Mouse (Mus musculus): ENCODE results near the gene Ube2ql1. TPM values are rescaled to one million over a fixed set of nuclear protein-coding genes. Genes with fewer than 3 reads are reported as not detected.

Gene Ube2ql1
- total RNA-seq, 1 experiment = 0.76 TPM

DNA sequence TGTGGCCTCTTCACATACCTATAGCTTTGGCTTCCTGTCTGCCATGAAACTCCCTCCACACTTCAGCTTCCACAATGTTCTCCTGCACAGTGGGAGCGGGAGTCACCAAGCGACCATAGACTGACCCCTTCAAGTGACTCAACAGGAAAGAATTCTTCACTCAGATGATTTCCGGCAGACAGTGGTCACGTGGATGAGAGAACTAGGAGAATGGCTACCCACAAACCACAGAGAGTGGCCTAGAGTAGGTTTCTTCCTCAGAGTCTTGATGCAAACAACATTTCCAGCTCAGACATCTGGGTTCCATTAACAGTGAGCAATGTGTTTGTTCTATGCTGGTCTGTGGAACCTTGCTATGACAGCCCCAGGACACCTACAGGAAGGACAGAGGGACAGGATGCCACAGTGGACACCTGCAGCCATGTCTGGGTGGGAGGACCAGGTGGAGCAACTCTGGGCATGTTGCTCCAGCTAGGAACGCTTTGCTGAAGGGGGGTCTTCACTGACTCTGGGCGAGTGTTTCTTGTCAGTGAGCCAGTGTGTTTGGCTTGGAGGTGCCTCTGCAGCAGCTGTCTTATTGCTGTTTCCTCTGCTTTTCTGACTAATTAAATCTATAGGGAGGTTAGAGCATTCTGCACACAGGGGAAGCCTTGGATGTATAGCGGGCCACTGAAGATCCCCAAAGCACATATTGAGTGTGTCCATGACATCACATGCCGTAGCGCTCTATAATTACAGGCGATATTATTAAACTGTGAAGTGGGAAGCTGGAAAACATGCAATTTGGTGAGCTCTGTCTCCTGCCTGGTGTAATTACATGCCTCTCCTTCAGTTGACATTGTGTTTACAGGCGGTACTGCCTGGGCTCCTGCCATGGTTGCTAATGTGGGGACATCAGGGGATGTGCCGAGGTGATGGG is 31.1 kb upstream of the Ube2ql1 start:
- in situ Hi-C loops (cut with MboI; ENCODE audit: low sequenced_read_pairs in 2 of 2, unreplicated experiment in 2 of 2) = no loop called here
- no peak for DNase-seq (ENCODE audit: low read depth, low spot score)

GRCm38 (mm10) chr13:69768152-69768551 is 28.5 kb upstream of the Ube2ql1 start:
- Histone ChIP-seq H3K27ac (ENCODE audit: insufficient read depth, low read depth, low read length, poor library complexity, severe bottlenecking) (no peak overlapping the region), H3K9me3 (ENCODE audit: control insufficient read depth, insufficient read depth, low read depth, low read length) (no peaks in the 10 kb centered on the region), H3K9ac (ENCODE audit: insufficient read depth, low read depth, low read length, poor library complexity, severe bottlenecking) (no peak overlapping the region), H3K36me3 (ENCODE audit: control insufficient read depth, insufficient read depth, low read length, poor library complexity, severe bottlenecking) (no peaks in the 10 kb centered on the region), H3K4me3 (ENCODE audit: insufficient read depth in 1 of 2, low read depth in 1 of 2, low read length in 2 of 2, poor library complexity in 1 of 2, severe bottlenecking in 1 of 2) (no peak overlapping the region), H3K4me1 (ENCODE audit: control insufficient read depth in 2 of 2, insufficient read depth in 2 of 2, low read length in 2 of 2, poor library complexity in 1 of 2) (no peaks in the 10 kb centered on the region)
- in situ Hi-C loops (cut with MboI; ENCODE audit: low sequenced_read_pairs in 2 of 2, unreplicated experiment in 2 of 2) = no loop called here
- TF ChIP-seq MAFK (IDR thresholded peaks at IDR 0.05; ENCODE audit: insufficient read depth, low read depth, low read length) = no peak
- TF ChIP-seq ZNF384 (IDR thresholded peaks at IDR 0.05; ENCODE audit: low read depth, low read length) = no peak
- TF ChIP-seq CHD2 (IDR thresholded peaks at IDR 0.05; ENCODE audit: low read depth, low read length) = no peak
- TF ChIP-seq HCFC1 (IDR thresholded peaks at IDR 0.05; ENCODE audit: borderline replicate concordance, insufficient read depth, low read length) = no peak
- no peak for TF ChIP-seq ZC3H11A (IDR thresholded peaks at IDR 0.05; ENCODE audit: borderline replicate concordance, low read depth, low read length)
- DNase-seq (ENCODE audit: low read depth, low spot score) = no peak

More for the DNA sequence above, 31.1 kb upstream of the Ube2ql1 start:
- TF ChIP-seq MAFK (IDR thresholded peaks at IDR 0.05; ENCODE audit: insufficient read depth, low read depth, low read length) (no peak), ZNF384 (IDR thresholded peaks at IDR 0.05; ENCODE audit: low read depth, low read length) (no peak), ZC3H11A (IDR thresholded peaks at IDR 0.05; ENCODE audit: borderline replicate concordance, low read depth, low read length) (no peak), HCFC1 (IDR thresholded peaks at IDR 0.05; ENCODE audit: borderline replicate concordance, insufficient read depth, low read length) (no peak), CHD2 (IDR thresholded peaks at IDR 0.05; ENCODE audit: low read depth, low read length) (no peak)
- H3K9me3 ChIP-seq (ENCODE audit: control insufficient read depth, insufficient read depth, low read depth, low read length) = no peaks in the 10 kb centered on the region
- no peaks in the 10 kb centered on the region for H3K4me1 ChIP-seq (ENCODE audit: control insufficient read depth in 2 of 2, insufficient read depth in 2 of 2, low read length in 2 of 2, poor library complexity in 1 of 2)
- no peak overlapping the region for H3K9ac ChIP-seq (ENCODE audit: insufficient read depth, low read depth, low read length, poor library complexity, severe bottlenecking)
- H3K4me3 ChIP-seq (ENCODE audit: insufficient read depth in 1 of 2, low read depth in 1 of 2, low read length in 2 of 2, poor library complexity in 1 of 2, severe bottlenecking in 1 of 2) = no peak overlapping the region
- H3K36me3 ChIP-seq (ENCODE audit: control insufficient read depth, insufficient read depth, low read length, poor library complexity, severe bottlenecking) = no peaks in the 10 kb centered on the region
- H3K27ac ChIP-seq (ENCODE audit: insufficient read depth, low read depth, low read length, poor library complexity, severe bottlenecking) = no peak overlapping the region

DNA sequence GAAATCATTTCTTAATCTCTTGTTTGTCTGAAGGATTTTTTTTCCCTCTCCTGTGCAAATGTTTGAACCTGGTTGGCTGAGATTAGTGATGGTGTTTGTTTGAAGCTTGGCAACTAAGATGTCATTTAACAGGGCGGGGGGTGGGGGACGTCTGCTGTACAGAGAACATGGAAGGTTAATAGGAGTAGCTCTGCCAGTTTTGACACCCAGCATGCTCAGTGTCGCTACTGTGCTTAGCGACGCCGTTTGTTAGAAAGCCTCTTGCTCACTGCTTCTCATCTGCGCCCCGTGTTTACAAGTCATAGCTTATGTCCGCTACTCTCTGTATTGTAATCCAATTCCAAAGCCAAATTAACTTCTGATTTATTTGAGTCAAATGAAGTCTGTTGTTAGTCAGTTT is 25.0 kb upstream of the Ube2ql1 start:
- TF ChIP-seq MAFK (IDR thresholded peaks at IDR 0.05; ENCODE audit: insufficient read depth, low read depth, low read length) (no peak), CHD2 (IDR thresholded peaks at IDR 0.05; ENCODE audit: low read depth, low read length) (no peak), ZC3H11A (IDR thresholded peaks at IDR 0.05; ENCODE audit: borderline replicate concordance, low read depth, low read length) (no peak), ZNF384 (IDR thresholded peaks at IDR 0.05; ENCODE audit: low read depth, low read length) (no peak), HCFC1 (IDR thresholded peaks at IDR 0.05; ENCODE audit: borderline replicate concordance, insufficient read depth, low read length) (no peak)
- no peaks in the 10 kb centered on the region for H3K4me1 ChIP-seq (ENCODE audit: control insufficient read depth in 2 of 2, insufficient read depth in 2 of 2, low read length in 2 of 2, poor library complexity in 1 of 2)
- in situ Hi-C loops (cut with MboI; ENCODE audit: low sequenced_read_pairs in 2 of 2, unreplicated experiment in 2 of 2) = no loop called here

GRCm38 (mm10) chr13:69761393-69761792 is 21.7 kb upstream of the Ube2ql1 start:
- TF ChIP-seq ZNF384 (IDR thresholded peaks at IDR 0.05; ENCODE audit: low read depth, low read length) (no peak), HCFC1 (IDR thresholded peaks at IDR 0.05; ENCODE audit: borderline replicate concordance, insufficient read depth, low read length) (no peak), MAFK (IDR thresholded peaks at IDR 0.05; ENCODE audit: insufficient read depth, low read depth, low read length) (no peak), CHD2 (IDR thresholded peaks at IDR 0.05; ENCODE audit: low read depth, low read length) (no peak), ZC3H11A (IDR thresholded peaks at IDR 0.05; ENCODE audit: borderline replicate concordance, low read depth, low read length) (no peak)

More for the DNA sequence above, 25.0 kb upstream of the Ube2ql1 start:
- H3K27ac ChIP-seq (ENCODE audit: insufficient read depth, low read depth, low read length, poor library complexity, severe bottlenecking) = no peak overlapping the region
- H3K9me3 ChIP-seq (ENCODE audit: control insufficient read depth, insufficient read depth, low read depth, low read length) = no peaks in the 10 kb centered on the region
- H3K36me3 ChIP-seq (ENCODE audit: control insufficient read depth, insufficient read depth, low read length, poor library complexity, severe bottlenecking) = no peaks in the 10 kb centered on the region
- no peak overlapping the region for H3K4me3 ChIP-seq (ENCODE audit: insufficient read depth in 1 of 2, low read depth in 1 of 2, low read length in 2 of 2, poor library complexity in 1 of 2, severe bottlenecking in 1 of 2)
- no peak for DNase-seq (ENCODE audit: low read depth, low spot score)
- no peak overlapping the region for H3K9ac ChIP-seq (ENCODE audit: insufficient read depth, low read depth, low read length, poor library complexity, severe bottlenecking)

More at GRCm38 (mm10) chr13:69761393-69761792, 21.7 kb upstream of the Ube2ql1 start:
- Histone ChIP-seq H3K4me1 (ENCODE audit: control insufficient read depth in 2 of 2, insufficient read depth in 2 of 2, low read length in 2 of 2, poor library complexity in 1 of 2) (no peaks in the 10 kb centered on the region), H3K36me3 (ENCODE audit: control insufficient read depth, insufficient read depth, low read length, poor library complexity, severe bottlenecking) (no peaks in the 10 kb centered on the region), H3K27ac (ENCODE audit: insufficient read depth, low read depth, low read length, poor library complexity, severe bottlenecking) (no peak overlapping the region), H3K4me3 (ENCODE audit: insufficient read depth in 1 of 2, low read depth in 1 of 2, low read length in 2 of 2, poor library complexity in 1 of 2, severe bottlenecking in 1 of 2) (no peak overlapping the region), H3K9me3 (ENCODE audit: control insufficient read depth, insufficient read depth, low read depth, low read length) (no peaks in the 10 kb centered on the region), H3K9ac (ENCODE audit: insufficient read depth, low read depth, low read length, poor library complexity, severe bottlenecking) (no peak overlapping the region)
- in situ Hi-C loops (cut with MboI; ENCODE audit: low sequenced_read_pairs in 2 of 2, unreplicated experiment in 2 of 2) = no loop called here
- no peak for DNase-seq (ENCODE audit: low read depth, low spot score)
